Mouse (Mus musculus) right cerebral cortex, adult 2 months (tissue): ENCODE results near the gene Bsx.

Experiments
- DNase-seq, 2 experiments: peaks; one replicate each; pipeline ENCODE4 v3.0.0; 2021 to 2022; ENCODE audit warnings: low spot score in 2 of 2

Bsx gene

GRCm38 (mm10) chr9:40889389-40889788 is 15.5 kb downstream of the Bsx start:
- DNase-seq = no peak

- DNase-seq = no peak
These were observed 18.5 kb downstream of the Bsx start for GRCm38 (mm10) chr9:40892456-40892855.

GRCm38 (mm10) chr9:40907413-40907812 is 33.5 kb downstream of the Bsx start:
- no peak for DNase-seq

DNA sequence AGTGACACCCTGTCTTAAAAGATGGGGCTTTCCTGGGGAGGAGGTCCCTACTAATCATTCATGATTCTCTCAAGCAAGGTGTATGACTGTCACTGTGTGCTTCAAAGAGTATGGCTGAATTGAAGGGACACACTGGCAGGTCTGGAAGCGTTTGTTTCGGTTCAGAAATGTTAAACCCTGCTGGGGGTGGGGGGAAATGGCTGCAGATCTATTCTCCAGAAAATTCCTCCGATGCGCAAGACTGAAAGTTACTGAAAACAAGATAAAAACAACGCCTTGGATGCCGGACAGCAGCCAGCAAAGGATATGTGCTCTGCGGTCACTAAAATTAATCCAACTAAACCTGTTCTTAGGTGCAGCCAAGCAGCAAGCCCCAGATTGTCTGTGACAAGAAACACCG is 34.5 kb downstream of the Bsx start:
- DNase-seq = no peak

DNA sequence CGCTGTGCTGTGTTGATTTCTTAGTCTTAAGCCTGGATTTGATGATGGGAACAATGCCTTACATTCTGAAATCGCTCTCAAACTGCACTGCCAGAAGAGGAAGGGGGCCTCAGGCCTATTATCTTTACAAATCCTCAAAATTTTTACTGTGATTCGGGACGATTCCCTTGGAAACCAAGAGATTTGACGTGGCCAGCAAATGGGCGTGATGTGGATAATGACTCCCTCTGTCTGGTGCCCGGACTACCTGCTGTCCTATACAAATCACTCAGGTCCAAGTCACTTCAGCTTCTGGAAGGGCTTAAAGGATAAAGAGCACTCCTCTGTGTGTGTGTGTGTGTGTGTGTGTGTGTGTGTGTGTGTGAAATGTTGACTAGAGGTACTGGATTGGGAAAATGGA is 35.0 kb downstream of the Bsx start:
- DNase-seq = no peak

- no peak for DNase-seq
These were observed 44.1 kb downstream of the Bsx start for GRCm38 (mm10) chr9:40917871-40918613.

GRCm38 (mm10) chr9:40927351-40927980 is 53.5 kb downstream of the Bsx start:
- DNase-seq = no peak
